Mouse (Mus musculus): ENCODE measurements around the gene Rab8a. TPM values are rescaled to one million over a fixed set of nuclear protein-coding genes. Genes with fewer than 3 reads are reported as not detected.

Gene Rab8a
- polyA plus RNA-seq, 1 experiment from 2014 or later = 68.4 TPM

DNA sequence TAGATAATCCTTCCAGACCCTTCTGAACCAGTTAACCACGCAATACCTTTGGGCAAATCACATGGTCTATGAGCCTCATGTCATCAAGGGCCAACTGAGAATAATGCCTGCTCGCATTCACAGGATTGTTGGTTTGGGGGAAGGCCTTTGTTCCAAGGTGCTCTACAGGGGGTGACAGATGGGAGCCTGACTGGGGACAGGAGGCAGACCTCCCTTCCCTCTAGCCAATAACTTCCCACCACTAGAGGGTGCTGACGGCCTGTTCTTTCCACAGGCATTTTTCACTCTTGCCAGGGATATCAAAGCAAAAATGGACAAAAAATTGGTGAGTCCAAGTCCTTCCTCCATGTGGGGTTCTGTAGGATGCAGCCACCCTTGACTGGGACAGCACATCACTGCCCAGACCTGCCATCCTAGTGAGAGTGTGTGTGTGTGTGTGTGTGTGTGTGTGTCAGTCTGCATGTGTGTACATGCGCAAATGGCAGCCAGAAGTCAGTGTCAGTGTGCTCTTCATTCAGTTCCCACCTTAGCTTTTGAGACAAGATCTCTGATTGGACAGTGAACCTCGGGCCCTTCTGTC, 16.4 kb downstream of the Rab8a start:
- Histone ChIP-seq H3K9me3 (replicated peaks) (no peaks in the 10 kb centered on the region), H3K4me3 (no peak overlapping the region), H3K4me1 (replicated peaks) (no peaks in the 10 kb centered on the region), H3K4me2 (no peak overlapping the region), H3K27ac (no peak overlapping the region), H3K36me3 (peaks cover 77% of the 10 kb centered on the region), H3K27me3 (no peaks in the 10 kb centered on the region), H3K9ac (no peak overlapping the region)
- ATAC-seq (replicated peaks; ENCODE audit: insufficient number of reproducible peaks, insufficient read depth, low FRiP score, low read depth) = 0 out of 2 replicates have a peak, but pooled peaks have one; percentile 37
- WGBS = 58% methylated on average over 5 of the region's 5 CpGs

- 83% methylated on average over 2 of the region's 2 CpGs for WGBS
- H3K4me2 ChIP-seq = no peak overlapping the region
- ATAC-seq (replicated peaks; ENCODE audit: insufficient number of reproducible peaks, insufficient read depth, low FRiP score, low read depth) = no peak
- peaks cover 29% of the 10 kb centered on the region for H3K36me3 ChIP-seq
- H3K27ac ChIP-seq = no peak overlapping the region
- no peak overlapping the region for H3K9ac ChIP-seq
- no peaks in the 10 kb centered on the region for H3K4me1 ChIP-seq (replicated peaks)
- H3K27me3 ChIP-seq = no peaks in the 10 kb centered on the region
- no peaks in the 10 kb centered on the region for H3K9me3 ChIP-seq (replicated peaks)
- no peak overlapping the region for H3K4me3 ChIP-seq
Observed at GRCm38 (mm10) chr8:72183554-72184202, 22.7 kb downstream of the Rab8a start.

GRCm38 (mm10) chr8:72187793-72188331, 26.9 kb downstream of the Rab8a start:
- no peak for ATAC-seq (replicated peaks; ENCODE audit: insufficient number of reproducible peaks, insufficient read depth, low FRiP score, low read depth)
- no peak overlapping the region for H3K27ac ChIP-seq
- no peak overlapping the region for H3K4me3 ChIP-seq
- no peak overlapping the region for H3K9ac ChIP-seq
- H3K4me1 ChIP-seq (replicated peaks) = no peaks in the 10 kb centered on the region
- H3K27me3 ChIP-seq = no peaks in the 10 kb centered on the region
- H3K4me2 ChIP-seq = no peak overlapping the region
- no peaks in the 10 kb centered on the region for H3K36me3 ChIP-seq
- H3K9me3 ChIP-seq (replicated peaks) = no peaks in the 10 kb centered on the region
- 81% methylated on average over 2 of the region's 2 CpGs for WGBS

GRCm38 (mm10) chr8:72189417-72190214, 28.6 kb downstream of the Rab8a start, which contains the start of gene Hsh2d:
Hsh2d (plus strand) TSS chr8:72189638.
- no peaks in the 10 kb centered on the region for H3K36me3 ChIP-seq
- H3K9me3 ChIP-seq (replicated peaks) = no peaks in the 10 kb centered on the region
- no peak within 1 kb of the TSS for H3K4me2 ChIP-seq
- no peak within 1 kb of the TSS for H3K27ac ChIP-seq
- WGBS = 55% methylated on average over 12 of the region's 12 CpGs
- no peak within 1 kb of the TSS for H3K4me3 ChIP-seq
- no peaks in the 10 kb centered on the region for H3K27me3 ChIP-seq
- ATAC-seq (replicated peaks; ENCODE audit: insufficient number of reproducible peaks, insufficient read depth, low FRiP score, low read depth) = no peak
- no peak within 1 kb of the TSS for H3K9ac ChIP-seq
- H3K4me1 ChIP-seq (replicated peaks) = no peaks in the 10 kb centered on the region

- H3K36me3 ChIP-seq = no peaks in the 10 kb centered on the region
- H3K4me3 ChIP-seq = no peak overlapping the region
- no peaks in the 10 kb centered on the region for H3K9me3 ChIP-seq (replicated peaks)
- ATAC-seq (replicated peaks; ENCODE audit: insufficient number of reproducible peaks, insufficient read depth, low FRiP score, low read depth) = no peak
- no peak overlapping the region for H3K9ac ChIP-seq
- WGBS = 67% methylated on average over 2 of the region's 2 CpGs
- H3K4me2 ChIP-seq = no peak overlapping the region
- no peaks in the 10 kb centered on the region for H3K27me3 ChIP-seq
- H3K27ac ChIP-seq = no peak overlapping the region
- no peaks in the 10 kb centered on the region for H3K4me1 ChIP-seq (replicated peaks)
Observed at GRCm38 (mm10) chr8:72190215-72190539, 29.2 kb downstream of the Rab8a start.

- Histone ChIP-seq H3K4me3 (no peak overlapping the region), H3K4me1 (replicated peaks) (no peaks in the 10 kb centered on the region), H3K27me3 (no peaks in the 10 kb centered on the region), H3K4me2 (no peak overlapping the region), H3K9ac (no peak overlapping the region), H3K27ac (no peak overlapping the region), H3K9me3 (replicated peaks) (no peaks in the 10 kb centered on the region), H3K36me3 (no peaks in the 10 kb centered on the region)
- ATAC-seq (replicated peaks; ENCODE audit: insufficient number of reproducible peaks, insufficient read depth, low FRiP score, low read depth) = no peak
Observed at GRCm38 (mm10) chr8:72192065-72192464, 31.1 kb downstream of the Rab8a start.

DNA sequence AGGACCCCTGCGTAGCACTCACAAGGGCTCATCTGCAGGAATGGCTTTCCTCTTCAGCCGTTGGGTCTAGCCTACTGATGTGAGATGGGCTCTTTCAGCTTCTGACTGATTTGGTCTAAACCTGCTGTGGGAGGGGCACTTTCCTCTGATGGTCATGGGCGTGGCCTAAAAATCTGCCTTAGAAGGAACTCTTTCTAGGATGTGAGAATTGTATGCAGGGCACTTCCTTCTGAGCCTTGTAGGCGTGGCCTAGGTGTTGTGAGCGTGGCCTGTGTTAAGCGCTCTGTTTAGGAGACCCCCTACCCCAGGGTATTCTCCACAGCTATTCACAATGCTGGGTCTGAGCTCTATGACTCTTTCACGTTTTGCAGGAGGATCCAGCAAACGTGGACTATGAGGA, 37.0 kb downstream of the Rab8a start:
- H3K9ac ChIP-seq = no peak overlapping the region
- H3K36me3 ChIP-seq = no peaks in the 10 kb centered on the region
- no peak overlapping the region for H3K4me2 ChIP-seq
- 48% methylated on average over 8 of the region's 8 CpGs for WGBS
- H3K27ac ChIP-seq = no peak overlapping the region
- no peaks in the 10 kb centered on the region for H3K27me3 ChIP-seq
- no peak for ATAC-seq (replicated peaks; ENCODE audit: insufficient number of reproducible peaks, insufficient read depth, low FRiP score, low read depth)
- H3K9me3 ChIP-seq (replicated peaks) = 0 out of 2 replicates have a peak, but pooled peaks cover 6% of the 10 kb centered on the region
- no peaks in the 10 kb centered on the region for H3K4me1 ChIP-seq (replicated peaks)
- H3K4me3 ChIP-seq = no peak overlapping the region

DNA sequence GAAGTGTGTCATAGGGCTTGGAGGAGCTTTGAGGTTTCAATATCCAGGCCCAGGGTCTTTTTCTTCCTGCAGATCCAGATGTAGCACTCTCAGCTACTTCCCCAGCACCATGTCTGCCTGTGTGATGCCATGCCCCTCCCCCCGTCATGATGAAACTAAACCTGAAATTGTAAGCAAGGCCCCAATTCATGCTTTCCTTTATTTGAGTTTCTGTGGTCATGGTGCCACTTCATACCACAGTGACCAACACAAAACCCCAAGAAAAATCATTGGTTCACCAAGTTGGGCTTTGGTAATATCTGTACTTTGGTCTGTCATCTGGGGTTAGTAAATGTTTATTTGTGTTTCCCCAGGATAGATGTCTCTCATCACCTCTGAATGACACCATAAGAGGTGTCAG, 47.6 kb downstream of the Rab8a start:
- ATAC-seq (replicated peaks; ENCODE audit: insufficient number of reproducible peaks, insufficient read depth, low FRiP score, low read depth) = no peak

GRCm38 (mm10) chr8:72210222-72210621, 49.2 kb downstream of the Rab8a start:
- 58% methylated on average over 4 of the region's 4 CpGs for WGBS
- no peak overlapping the region for H3K27ac ChIP-seq
- no peaks in the 10 kb centered on the region for H3K4me1 ChIP-seq (replicated peaks)
- no peaks in the 10 kb centered on the region for H3K36me3 ChIP-seq
- peaks cover 12% of the 10 kb centered on the region; the same call in 1 of the 2 replicates for H3K27me3 ChIP-seq
- H3K9ac ChIP-seq = no peak overlapping the region
- H3K9me3 ChIP-seq (replicated peaks) = no peaks in the 10 kb centered on the region
- ATAC-seq (replicated peaks; ENCODE audit: insufficient number of reproducible peaks, insufficient read depth, low FRiP score, low read depth) = no peak
- H3K4me3 ChIP-seq = no peak overlapping the region
- H3K4me2 ChIP-seq = no peak overlapping the region

More for the DNA sequence above, 47.6 kb downstream of the Rab8a start:
- no peak overlapping the region for H3K27ac ChIP-seq
- no peak overlapping the region for H3K4me3 ChIP-seq
- H3K27me3 ChIP-seq = no peaks in the 10 kb centered on the region
- H3K9me3 ChIP-seq (replicated peaks) = no peaks in the 10 kb centered on the region; the same call in 1 of the 2 replicates
- no peak overlapping the region for H3K9ac ChIP-seq
- 58% methylated on average over 1 of the region's 1 CpGs for WGBS
- H3K4me2 ChIP-seq = no peak overlapping the region
- H3K36me3 ChIP-seq = no peaks in the 10 kb centered on the region
- H3K4me1 ChIP-seq (replicated peaks) = no peaks in the 10 kb centered on the region

- ATAC-seq (replicated peaks; ENCODE audit: insufficient number of reproducible peaks, insufficient read depth, low FRiP score, low read depth) = no peak
Observed at GRCm38 (mm10) chr8:72210710-72211109, 49.7 kb downstream of the Rab8a start.

DNA sequence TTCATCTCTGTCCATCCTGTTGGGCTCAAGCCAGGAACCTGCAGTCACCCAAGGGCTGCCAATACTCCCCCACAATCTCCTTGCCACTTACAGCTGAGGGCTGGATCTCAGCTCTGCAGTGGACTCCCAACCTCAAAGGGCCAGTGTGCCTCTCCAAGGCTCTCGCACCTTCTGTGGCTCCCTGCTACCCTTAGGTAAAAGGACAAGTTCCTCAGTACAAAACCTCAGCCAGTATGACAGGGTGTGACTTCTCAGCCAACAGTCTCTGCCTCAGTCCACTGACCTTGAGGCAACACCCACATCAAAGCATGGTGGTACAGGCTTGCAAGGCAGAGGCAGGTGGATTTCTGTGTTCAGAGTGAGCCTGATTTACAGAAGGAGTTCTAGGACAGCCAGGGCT, 50.8 kb downstream of the Rab8a start:
- Histone ChIP-seq H3K9ac (no peak overlapping the region), H3K4me1 (replicated peaks) (no peaks in the 10 kb centered on the region), H3K36me3 (no peaks in the 10 kb centered on the region), H3K27me3 (peaks cover 16% of the 10 kb centered on the region), H3K4me2 (no peak overlapping the region), H3K4me3 (no peak overlapping the region), H3K9me3 (replicated peaks) (no peaks in the 10 kb centered on the region), H3K27ac (no peak overlapping the region)
- 81% methylated on average over 1 of the region's 1 CpGs for WGBS
- ATAC-seq (replicated peaks; ENCODE audit: insufficient number of reproducible peaks, insufficient read depth, low FRiP score, low read depth) = no peak

More at GRCm38 (mm10) chr8:72210710-72211109, 49.7 kb downstream of the Rab8a start:
- Histone ChIP-seq H3K9me3 (replicated peaks) (no peaks in the 10 kb centered on the region), H3K4me1 (replicated peaks) (no peaks in the 10 kb centered on the region), H3K4me3 (no peak overlapping the region), H3K9ac (no peak overlapping the region), H3K27me3 (peaks cover 16% of the 10 kb centered on the region), H3K4me2 (no peak overlapping the region), H3K36me3 (no peaks in the 10 kb centered on the region), H3K27ac (no peak overlapping the region)
- WGBS = 59% methylated on average over 2 of the region's 2 CpGs

All from heart, embryonic 15.5 days (tissue).